ENCODE assay signal across 8 mouse cellular contexts in genomic region chr2:26325386-26326181, GRCm38 (mm10). TPM values are rescaled to one million over a fixed set of nuclear protein-coding genes. Genes with fewer than 3 reads are reported as not detected.
DNase-seq lines count a peak whose midpoint lies in the region; ATAC-seq and TF ChIP-seq lines count a peak whose summit lies in the region.

No protein-coding gene starts in this region.

- TF ChIP-seq CTCF in intestine, postnatal 0 days (IDR thresholded peaks at IDR 0.05; ENCODE audit: low read depth), result peak; percentile 98
- peak; percentile 98 for TF ChIP-seq CTCF in lung, postnatal 0 days (IDR thresholded peaks at IDR 0.05)

- H3K4me2 ChIP-seq in intestine, postnatal 0 days (replicated peaks; ENCODE audit: low read depth), result no peak overlapping the region
- H3K4me2 ChIP-seq in lung, postnatal 0 days (replicated peaks; ENCODE audit: low read depth, low read length), result no peak overlapping the region

- WGBS in intestine, postnatal 0 days, result 68% methylated on average over 15 of the region's 15 CpGs
- 68% methylated on average over 15 of the region's 15 CpGs for WGBS in lung, postnatal 0 days

- no peak overlapping the region for H3K4me3 ChIP-seq in intestine, postnatal 0 days (ENCODE audit: low read depth, low read length)
- no peak overlapping the region for H3K4me3 ChIP-seq in lung, postnatal 0 days (ENCODE audit: low read depth, low read length)

- no peak for TF ChIP-seq EP300 in lung, postnatal 0 days (IDR thresholded peaks at IDR 0.05)

- H3K36me3 ChIP-seq in intestine, postnatal 0 days (ENCODE audit: control insufficient read depth, insufficient read depth), result peaks cover 39% of the 10 kb centered on the region; the same call in 1 of the 2 replicates
- peaks cover 24% of the 10 kb centered on the region; the same call in 1 of the 2 replicates for H3K36me3 ChIP-seq in lung, postnatal 0 days (ENCODE audit: insufficient read depth, low read length)

- peak overlapping the region; percentile 46; the same call in 1 of the 2 replicates for H3K27ac ChIP-seq in intestine, postnatal 0 days (ENCODE audit: low read depth, low read length)
- H3K27ac ChIP-seq in lung, postnatal 0 days (ENCODE audit: low read length), result no peak overlapping the region

- intact Hi-C loops in left cerebral cortex, postnatal 36 days (cut with DNase I), result loop anchor here (10.0 kb wide), 1 partner anchor 239 kb away; no protein-coding TSS in a partner anchor

- H3K9ac ChIP-seq in intestine, postnatal 0 days (ENCODE audit: low read depth, low read length), result no peak overlapping the region
- H3K9ac ChIP-seq in lung, postnatal 0 days (replicated peaks; ENCODE audit: low read depth), result no peak overlapping the region

- no peaks in the 10 kb centered on the region for H3K27me3 ChIP-seq in intestine, postnatal 0 days (replicated peaks; ENCODE audit: control insufficient read depth, insufficient read depth, low read length)
- H3K27me3 ChIP-seq in lung, postnatal 0 days (replicated peaks; ENCODE audit: insufficient read depth, low read length), result no peaks in the 10 kb centered on the region

- no peaks in the 10 kb centered on the region for H3K4me1 ChIP-seq in intestine, postnatal 0 days (replicated peaks; ENCODE audit: control insufficient read depth, insufficient read depth, low read length)
- no peaks in the 10 kb centered on the region for H3K4me1 ChIP-seq in lung, postnatal 0 days (ENCODE audit: insufficient read depth, low read depth, low read length)

- DNase-seq in A20 (ENCODE audit: low read depth, low spot score) (peak; percentile 77), ES-CJ7 (ENCODE audit: low read depth, low spot score) (peak; percentile 82)
- DNase-seq in cerebellum, postnatal 14 days, result peak; percentile 63 to 76
- peak; percentile 69 for DNase-seq in gastrocnemius, postnatal 10 days
- peak; percentile 89 for DNase-seq in lung, postnatal 0 days (ENCODE audit: low spot score)
- DNase-seq in retina, postnatal 1 day, result peak; percentile 85
- no peak for DNase-seq in left cerebral cortex, postnatal 36 days (ENCODE audit: low spot score in 2 of 2)

- ATAC-seq in intestine, postnatal 0 days, result peak; percentile 70
- peak; percentile 88 for ATAC-seq in lung, postnatal 0 days

- H3K9me3 ChIP-seq in intestine, postnatal 0 days (ENCODE audit: control insufficient read depth), result no peaks in the 10 kb centered on the region
- H3K9me3 ChIP-seq in lung, postnatal 0 days (ENCODE audit: low read length), result no peaks in the 10 kb centered on the region

RNA-seq across cellular contexts. Expression of gene Gpsm1, which starts 10.3 kb away (rescaled TPM):
- total RNA-seq in gastrocnemius, postnatal 10 days (2021), result 10 to 100 TPM; 12.9 to 16.6 TPM
- polyA plus RNA-seq in intestine, postnatal 0 days (2015; fragmentation: Nextera tagmentation; extraction: Ambion mirVana), result 6.3 and 6.9 TPM in 2 replicates
- 29.0 and 33.0 TPM in 2 replicates for polyA plus RNA-seq in lung, postnatal 0 days (2015; fragmentation: Nextera tagmentation; extraction: Ambion mirVana)
- 10 to 100 TPM; 44.4 to 58.4 TPM for total RNA-seq in left cerebral cortex, postnatal 36 days (2021)

RNA-seq across cellular contexts. Expression of gene Dnlz, which starts 26.3 kb away (rescaled TPM):
- total RNA-seq in gastrocnemius, postnatal 10 days (2021), result 10 to 100 TPM; 18.0 to 18.9 TPM
- 16.4 and 17.0 TPM in 2 replicates for polyA plus RNA-seq in intestine, postnatal 0 days (2015; fragmentation: Nextera tagmentation; extraction: Ambion mirVana)
- 14.2 and 15.5 TPM in 2 replicates for polyA plus RNA-seq in lung, postnatal 0 days (2015; fragmentation: Nextera tagmentation; extraction: Ambion mirVana)
- total RNA-seq in left cerebral cortex, postnatal 36 days (2021), result 10 to 100 TPM; 27.5 to 28.7 TPM

RNA-seq across cellular contexts. Expression of gene Ccdc187, which starts 31.2 kb away (rescaled TPM):
- under 1 TPM; 0.09 to 0.14 TPM for total RNA-seq in gastrocnemius, postnatal 10 days (2021)
- polyA plus RNA-seq in intestine, postnatal 0 days (2015; fragmentation: Nextera tagmentation; extraction: Ambion mirVana), result 0.09 and 0.21 TPM in 2 replicates
- polyA plus RNA-seq in lung, postnatal 0 days (2015; fragmentation: Nextera tagmentation; extraction: Ambion mirVana), result 0.61 and 0.77 TPM in 2 replicates
- 1 to 10 TPM; 1.3 to 3.5 TPM for total RNA-seq in left cerebral cortex, postnatal 36 days (2021)

RNA-seq across cellular contexts. Expression of gene Card9, which starts 35.1 kb away (rescaled TPM):
- 1 to 10 TPM in 1 of 2 experiments, under 1 TPM in 1; 0.82 to 1.5 TPM for total RNA-seq in gastrocnemius, postnatal 10 days (2021)
- polyA plus RNA-seq in intestine, postnatal 0 days (2015; fragmentation: Nextera tagmentation; extraction: Ambion mirVana), result 0.26 and 0.33 TPM in 2 replicates
- polyA plus RNA-seq in lung, postnatal 0 days (2015; fragmentation: Nextera tagmentation; extraction: Ambion mirVana), result 9.9 and 10.9 TPM in 2 replicates
- 1 to 10 TPM; 2.1 to 2.7 TPM for total RNA-seq in left cerebral cortex, postnatal 36 days (2021)

RNA-seq across cellular contexts. Expression of gene Snapc4, which starts 54.9 kb away (rescaled TPM):
- 10 to 100 TPM; 11.1 to 14.5 TPM for total RNA-seq in gastrocnemius, postnatal 10 days (2021)
- polyA plus RNA-seq in intestine, postnatal 0 days (2015; fragmentation: Nextera tagmentation; extraction: Ambion mirVana), result 5.6 and 6.7 TPM in 2 replicates
- 7.4 and 9.3 TPM in 2 replicates for polyA plus RNA-seq in lung, postnatal 0 days (2015; fragmentation: Nextera tagmentation; extraction: Ambion mirVana)
- total RNA-seq in left cerebral cortex, postnatal 36 days (2021), result 10 to 100 TPM; 54.0 to 71.0 TPM

Comparison
In these comparisons a context has a peak if more than half of its experiments do, and no peak if none do; other contexts are left out.
1. DNase-seq: peak in A20 (single experiment), ES-CJ7 (single experiment), cerebellum, postnatal 14 days (2 of 2), gastrocnemius, postnatal 10 days (single experiment), lung, postnatal 0 days (single experiment) and retina, postnatal 1 day (single experiment); none in left cerebral cortex, postnatal 36 days (0 of 2).